Mouse (Mus musculus) lung, embryonic 16.5 days (tissue): Measurements from ENCODE around the gene Sec14l1. TPM values are rescaled to one million over a fixed set of nuclear protein-coding genes. Genes with fewer than 3 reads are reported as not detected.

Source experiments
- ATAC-seq: fragments of 200-750 bp; cut with Nextera tagmentation; 2 replicates; pipeline ENCODE4 v1.8.0; 2017; ENCODE audit warnings: low read depth, mild to moderate bottlenecking, moderate library complexity
- H3K27ac ChIP-seq: fragments of 300-500 bp; sonication (generic); 2 replicates; pipeline ENCODE4 v1.5.1; 2014; ENCODE audit warnings: mild to moderate bottlenecking, control low read depth, low read length
- H3K27me3 ChIP-seq: fragments of 300-500 bp; sonication (generic); 2 replicates; pipeline ENCODE4 v1.6.1; 2014; ENCODE audit warnings: low read depth, low read length, mixed read lengths; ENCODE audit not compliant: control insufficient read depth, insufficient read depth
- H3K36me3 ChIP-seq: fragments of 300-500 bp; sonication (generic); 2 replicates; pipeline ENCODE4 v1.6.1; 2014; ENCODE audit warnings: low read length; ENCODE audit not compliant: control insufficient read depth, insufficient read depth
- H3K4me1 ChIP-seq: fragments of 300-500 bp; sonication (generic); replicated peaks from 2 replicates; pipeline ENCODE4 v1.6.1; 2014; ENCODE audit warnings: low read length, mixed read lengths; ENCODE audit not compliant: control insufficient read depth, insufficient read depth
- H3K4me2 ChIP-seq: fragments of 300-500 bp; sonication (generic); 2 replicates; pipeline ENCODE4 v1.6.1; 2014; ENCODE audit warnings: low read depth, low read length, control low read depth
- H3K4me3 ChIP-seq: fragments of 300-500 bp; sonication (generic); 2 replicates; pipeline ENCODE4 v1.5.1; 2014; ENCODE audit warnings: mild to moderate bottlenecking, low read length, control low read depth
- H3K9ac ChIP-seq: fragments of 300-500 bp; sonication (generic); 2 replicates; pipeline ENCODE4 v1.6.1; 2014; ENCODE audit warnings: low read length, control low read depth
- H3K9me3 ChIP-seq: fragments of 300-500 bp; sonication (generic); 2 replicates; pipeline ENCODE4 v1.6.1; 2016; ENCODE audit warnings: low read length; ENCODE audit not compliant: control insufficient read depth
- WGBS: fragments of 180-500 bp; shearing (Covaris S2); extraction: QIAGEN DNeasy Blood & Tissue Kit; methylation state at CpG from one replicate; pipeline ENCODE4 v1.1.7; 2014; 5-methylcytosine and 5-hydroxymethylcytosine counted together
- polyA plus RNA-seq: library from polyadenylated mRNA; unstranded; fragments of >200 nt; fragmentation: Nextera tagmentation; extraction: Ambion mirVana; gene quantifications from 2 replicates; pipeline ENCODE4 v1.2.1, GENCODE M21; 2015

Gene Sec14l1
- polyA plus RNA-seq, 1 experiment from 2014 or later: 76.5 TPM

DNA sequence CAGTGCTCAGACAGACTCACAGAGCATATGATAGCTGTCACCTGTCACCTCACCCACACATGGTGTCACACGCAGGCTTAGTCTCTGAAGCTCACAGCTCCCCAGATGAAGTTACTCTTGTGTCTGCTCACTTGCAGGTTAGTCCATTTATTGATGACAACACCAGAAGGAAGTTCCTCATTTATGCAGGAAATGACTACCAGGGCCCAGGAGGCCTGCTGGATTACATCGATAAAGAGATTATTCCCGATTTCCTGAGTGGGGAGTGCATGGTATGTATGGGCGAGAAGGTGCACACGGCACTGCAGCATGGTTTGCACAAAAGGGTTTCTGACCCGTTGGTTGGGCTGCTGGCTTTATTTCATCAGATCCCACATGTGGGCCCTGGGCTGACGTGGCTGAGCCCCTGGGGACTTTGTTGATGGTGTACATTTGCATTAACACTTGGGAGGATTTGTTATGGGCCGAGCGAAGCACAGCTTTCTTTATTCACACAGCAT, 35.5 kb downstream of the Sec14l1 start:
- H3K4me3 ChIP-seq: no peak overlapping the region
- no peak overlapping the region for H3K27ac ChIP-seq
- H3K9ac ChIP-seq: no peak overlapping the region
- 50% methylated on average over 9 of the region's 9 CpGs for WGBS
- no peak for ATAC-seq
- peaks cover 3% of the 10 kb centered on the region; the same call in 1 of the 2 replicates for H3K4me1 ChIP-seq
- no peaks in the 10 kb centered on the region for H3K27me3 ChIP-seq
- H3K4me2 ChIP-seq: no peak overlapping the region
- H3K36me3 ChIP-seq: peaks cover 41% of the 10 kb centered on the region
- H3K9me3 ChIP-seq: no peaks in the 10 kb centered on the region

DNA sequence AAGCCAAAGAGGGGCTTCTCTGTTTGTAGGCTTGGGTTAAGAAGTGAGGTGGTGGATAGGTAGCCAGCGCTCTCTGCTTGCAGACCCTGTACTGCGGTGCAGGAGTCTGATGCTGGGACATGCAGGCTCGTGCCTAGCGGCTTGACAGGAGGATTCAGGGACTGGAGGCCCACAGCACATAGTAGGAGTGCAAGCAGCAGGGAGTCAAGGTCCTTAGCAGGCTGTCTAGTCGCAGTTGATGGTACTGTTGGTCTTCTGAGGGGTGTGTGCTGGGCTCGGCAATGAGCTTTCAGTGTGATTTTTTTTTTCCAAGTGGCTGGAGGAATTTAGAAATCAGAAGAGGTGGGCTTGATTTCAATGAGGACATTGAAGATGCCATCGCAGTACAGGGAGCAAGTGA, 36.5 kb downstream of the Sec14l1 start:
- Histone ChIP-seq H3K4me2 (no peak overlapping the region), H3K27me3 (no peaks in the 10 kb centered on the region), H3K9me3 (no peaks in the 10 kb centered on the region), H3K4me3 (no peak overlapping the region), H3K27ac (no peak overlapping the region), H3K9ac (no peak overlapping the region), H3K4me1 (peaks cover 7% of the 10 kb centered on the region), H3K36me3 (peaks cover 45% of the 10 kb centered on the region)
- ATAC-seq: no peak
- WGBS: 80% methylated on average over 7 of the region's 7 CpGs

DNA sequence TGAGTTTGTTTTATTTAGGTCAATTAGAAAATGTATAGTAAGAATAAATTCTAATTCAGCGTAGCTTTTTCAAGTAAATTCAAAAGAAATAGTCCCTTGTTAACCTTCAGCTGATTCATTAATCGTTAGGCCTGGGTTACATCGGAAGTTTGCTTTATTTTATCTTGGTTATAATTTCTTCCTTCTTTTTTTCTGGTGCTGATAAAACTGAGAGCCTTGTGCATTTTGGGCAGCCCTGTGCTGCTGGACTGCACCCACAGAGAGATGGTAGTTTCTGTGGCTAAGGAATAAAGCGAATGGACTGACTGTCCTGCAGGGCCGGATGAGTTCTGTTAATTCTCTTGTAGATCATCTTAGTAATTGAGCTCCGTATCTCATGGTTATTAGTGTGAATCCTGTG, 37.6 kb downstream of the Sec14l1 start:
- WGBS: 86% methylated on average over 6 of the region's 6 CpGs
- Histone ChIP-seq H3K36me3 (peaks cover 43% of the 10 kb centered on the region), H3K4me1 (peaks cover 4% of the 10 kb centered on the region; the same call in 1 of the 2 replicates)

DNA sequence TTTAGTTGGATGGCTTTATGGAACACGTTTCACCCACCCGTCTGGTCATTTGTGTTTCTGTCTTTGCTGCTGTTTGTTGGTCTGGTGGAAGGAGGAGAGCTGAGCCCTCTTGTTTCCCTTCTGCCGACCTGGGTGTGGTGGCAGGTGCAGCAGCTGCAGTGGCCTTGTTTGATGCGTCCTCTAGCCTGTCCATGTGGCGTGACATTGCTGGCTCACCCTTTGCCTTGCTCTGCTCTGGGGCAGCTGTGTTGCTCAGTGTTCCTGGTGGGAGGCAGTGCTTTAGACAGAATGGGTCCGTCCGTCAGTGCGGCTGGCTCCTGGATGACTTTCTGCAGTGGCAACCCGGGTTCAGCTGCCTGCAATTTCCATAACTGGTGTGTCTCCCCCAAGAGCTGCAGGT, 38.6 kb downstream of the Sec14l1 start:
- no peak overlapping the region for H3K27ac ChIP-seq
- peaks cover 11% of the 10 kb centered on the region for H3K4me1 ChIP-seq
- H3K36me3 ChIP-seq: peaks cover 38% of the 10 kb centered on the region
- no peak overlapping the region for H3K4me2 ChIP-seq
- no peaks in the 10 kb centered on the region for H3K27me3 ChIP-seq
- no peak overlapping the region for H3K4me3 ChIP-seq
- no peak overlapping the region for H3K9ac ChIP-seq
- WGBS: 81% methylated on average over 9 of the region's 9 CpGs
- no peaks in the 10 kb centered on the region for H3K9me3 ChIP-seq
- ATAC-seq: no peak

More for the DNA sequence above, 37.6 kb downstream of the Sec14l1 start:
- Histone ChIP-seq H3K9ac (no peak overlapping the region), H3K4me3 (no peak overlapping the region), H3K4me2 (no peak overlapping the region), H3K27me3 (no peaks in the 10 kb centered on the region), H3K9me3 (no peaks in the 10 kb centered on the region), H3K27ac (peak overlapping the region; percentile 18; the same call in 1 of the 2 replicates)
- ATAC-seq: no peak

DNA sequence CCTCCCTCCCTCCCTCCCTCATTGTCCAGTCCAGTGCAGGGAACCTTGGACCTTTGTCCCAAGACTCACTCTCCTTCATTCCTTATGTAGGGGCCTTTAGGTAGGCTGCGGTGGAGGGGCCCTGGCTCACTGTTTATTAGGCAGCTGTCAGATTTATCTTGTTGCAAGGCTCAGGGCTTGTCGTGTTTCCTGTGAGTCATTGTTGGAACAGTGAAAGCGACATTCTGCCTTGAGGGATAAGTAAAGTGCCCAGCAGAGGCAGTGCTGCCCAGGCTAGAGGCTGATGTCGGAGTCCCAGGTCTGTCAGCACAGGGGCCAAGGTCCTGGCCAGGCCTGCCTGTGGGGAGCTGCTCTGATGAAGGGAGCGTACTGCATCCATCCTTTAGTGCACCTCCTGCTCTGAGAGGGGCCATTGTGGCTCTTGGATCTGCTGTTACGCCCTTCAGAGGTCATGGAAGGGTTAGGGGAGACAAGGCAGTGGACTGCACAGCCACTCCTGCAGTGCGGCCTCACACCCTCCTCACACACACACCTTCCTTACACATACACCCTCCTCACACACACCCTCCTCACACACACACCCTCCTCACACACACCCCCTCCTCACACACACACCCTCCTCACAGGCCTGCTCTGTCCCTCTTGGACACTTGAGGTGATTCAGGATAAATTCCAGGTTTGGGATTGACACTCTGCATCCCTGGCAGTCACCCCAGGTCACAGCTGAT, 39.3 kb downstream of the Sec14l1 start:
- H3K36me3 ChIP-seq: peaks cover 37% of the 10 kb centered on the region
- ATAC-seq: no peak

DNA sequence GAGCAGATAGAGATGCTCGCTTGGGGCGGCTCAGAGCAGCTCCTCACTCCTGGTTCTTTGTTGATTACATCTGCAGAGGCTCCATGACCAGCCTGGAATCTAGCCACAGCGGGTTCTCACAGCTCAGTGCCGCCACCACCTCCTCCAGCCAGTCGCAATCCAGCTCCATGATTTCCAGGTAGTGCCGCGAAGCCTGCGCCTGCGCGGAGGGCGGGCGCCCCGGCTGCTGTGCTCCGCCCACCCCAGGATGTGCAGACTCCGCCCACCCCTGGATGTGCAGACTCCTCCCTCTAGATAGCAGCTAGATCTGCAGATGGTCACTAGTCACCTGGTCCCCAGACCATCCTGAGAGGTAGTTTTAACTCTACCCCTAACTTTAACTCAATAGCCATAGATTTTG, 41.8 kb downstream of the Sec14l1 start:
- Histone ChIP-seq H3K9ac (no peak overlapping the region), H3K27ac (no peak overlapping the region), H3K9me3 (no peaks in the 10 kb centered on the region), H3K4me2 (no peak overlapping the region), H3K4me1 (peaks cover 15% of the 10 kb centered on the region), H3K4me3 (no peak overlapping the region), H3K27me3 (no peaks in the 10 kb centered on the region), H3K36me3 (peaks cover 26% of the 10 kb centered on the region)
- 36% methylated on average over 15 of the region's 15 CpGs for whole genome bisulfite sequencing
- ATAC-seq: peak; percentile 8; the same call in 1 of the 2 replicates

More for the DNA sequence above, 39.3 kb downstream of the Sec14l1 start:
- no peaks in the 10 kb centered on the region for H3K9me3 ChIP-seq
- H3K27ac ChIP-seq: no peak overlapping the region
- no peaks in the 10 kb centered on the region for H3K27me3 ChIP-seq
- no peak overlapping the region for H3K4me3 ChIP-seq
- peaks cover 15% of the 10 kb centered on the region for H3K4me1 ChIP-seq
- no peak overlapping the region for H3K4me2 ChIP-seq
- 53% methylated on average over 7 of the region's 7 CpGs for WGBS
- no peak overlapping the region for H3K9ac ChIP-seq

DNA sequence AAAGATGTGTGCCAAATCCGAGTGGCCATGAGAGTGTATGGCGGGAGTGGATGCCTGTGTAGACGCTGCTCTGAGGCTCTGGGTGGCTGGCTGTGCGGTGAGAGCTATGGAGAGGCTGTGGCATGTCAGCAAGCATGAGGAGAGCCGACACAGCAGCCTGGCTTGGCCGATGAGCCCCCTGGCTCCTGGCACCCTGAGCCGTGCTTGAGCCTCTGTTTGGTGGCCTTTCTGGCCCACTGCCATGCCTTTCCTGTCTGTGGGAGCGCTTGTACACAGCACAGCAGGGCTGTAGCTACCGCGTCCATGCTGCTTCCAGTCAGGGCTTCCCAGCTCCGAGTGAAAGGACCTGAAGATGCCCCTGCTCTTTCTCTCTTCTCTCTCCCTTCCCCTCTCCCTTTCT, 43.4 kb downstream of the Sec14l1 start:
- H3K27ac ChIP-seq: no peak overlapping the region
- H3K9me3 ChIP-seq: no peaks in the 10 kb centered on the region
- 39% methylated on average over 11 of the region's 11 CpGs for WGBS
- no peak overlapping the region for H3K4me3 ChIP-seq
- no peaks in the 10 kb centered on the region for H3K27me3 ChIP-seq
- peak; percentile 39 for ATAC-seq
- H3K9ac ChIP-seq: 0 out of 2 replicates have a peak overlapping the region, but pooled peaks have one; percentile 4
- no peak overlapping the region for H3K4me2 ChIP-seq
- peaks cover 15% of the 10 kb centered on the region for H3K4me1 ChIP-seq
- peaks cover 26% of the 10 kb centered on the region for H3K36me3 ChIP-seq

DNA sequence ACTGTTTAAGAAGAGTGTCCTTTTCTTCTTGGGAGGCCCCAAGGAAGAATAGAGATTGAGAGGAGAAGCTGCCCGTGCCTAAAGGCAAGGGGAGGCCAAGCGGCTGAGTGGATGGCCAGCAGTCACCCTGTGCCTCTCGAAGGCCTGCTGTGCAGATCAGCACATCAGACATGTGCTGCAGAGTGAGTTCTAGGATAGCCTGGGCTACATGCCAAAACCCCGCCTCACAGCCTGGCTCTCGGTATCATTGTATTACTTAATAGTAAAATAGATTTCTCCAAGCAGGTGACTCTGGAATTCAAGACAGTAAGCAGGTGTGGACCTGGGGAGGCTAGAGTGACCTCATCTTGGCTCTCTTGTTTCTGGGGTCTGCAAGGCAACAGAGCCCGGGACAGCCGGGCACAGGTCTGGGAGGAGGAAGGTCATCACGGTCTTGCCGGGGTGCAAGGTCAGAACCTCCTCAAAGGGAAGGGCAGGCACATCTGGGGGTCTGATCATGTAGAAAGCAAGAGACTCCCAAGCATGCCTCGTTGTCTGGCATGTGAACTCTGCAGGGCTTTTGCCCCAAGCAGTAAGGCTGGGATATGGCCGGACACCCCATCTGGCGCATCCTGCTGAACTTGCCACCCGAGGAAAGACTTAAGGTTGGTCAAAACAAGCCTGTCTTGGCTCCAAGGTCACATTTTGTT, 44.4 kb downstream of the Sec14l1 start:
- no peak overlapping the region for H3K4me2 ChIP-seq
- no peak for ATAC-seq
- H3K9ac ChIP-seq: no peak overlapping the region
- peaks cover 23% of the 10 kb centered on the region for H3K36me3 ChIP-seq
- H3K4me3 ChIP-seq: no peak overlapping the region
- peaks cover 15% of the 10 kb centered on the region for H3K4me1 ChIP-seq
- H3K27me3 ChIP-seq: no peaks in the 10 kb centered on the region
- WGBS: 78% methylated on average over 13 of the region's 13 CpGs
- no peak overlapping the region for H3K27ac ChIP-seq
- no peaks in the 10 kb centered on the region; the same call in 1 of the 2 replicates for H3K9me3 ChIP-seq

DNA sequence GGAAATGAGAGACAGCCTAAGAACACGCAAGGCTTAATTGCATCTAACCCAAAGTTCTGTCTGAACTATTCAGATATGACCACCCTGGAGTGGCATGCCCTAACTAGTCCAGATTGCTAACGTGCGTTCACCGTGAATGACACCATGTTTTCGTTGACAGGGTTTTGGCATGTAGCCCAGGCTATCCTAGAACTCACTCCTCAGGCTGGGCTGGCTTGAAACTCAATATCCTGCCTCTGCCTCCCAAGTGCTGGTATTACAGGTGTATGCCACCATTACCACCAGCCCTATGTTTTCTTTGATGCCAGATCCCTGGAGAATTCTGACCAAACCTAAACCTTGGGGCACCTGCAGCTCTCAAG, 45.0 kb downstream of the Sec14l1 start:
- H3K27me3 ChIP-seq: no peaks in the 10 kb centered on the region
- H3K27ac ChIP-seq: no peak overlapping the region
- H3K9me3 ChIP-seq: no peaks in the 10 kb centered on the region; the same call in 1 of the 2 replicates
- H3K36me3 ChIP-seq: peaks cover 23% of the 10 kb centered on the region
- 66% methylated on average over 5 of the region's 5 CpGs for WGBS
- ATAC-seq: no peak
- no peak overlapping the region for H3K4me3 ChIP-seq
- no peak overlapping the region for H3K9ac ChIP-seq
- H3K4me1 ChIP-seq: peaks cover 15% of the 10 kb centered on the region
- H3K4me2 ChIP-seq: no peak overlapping the region
